Mouse (Mus musculus): Measurements from ENCODE around the gene Pde4b.

DNA sequence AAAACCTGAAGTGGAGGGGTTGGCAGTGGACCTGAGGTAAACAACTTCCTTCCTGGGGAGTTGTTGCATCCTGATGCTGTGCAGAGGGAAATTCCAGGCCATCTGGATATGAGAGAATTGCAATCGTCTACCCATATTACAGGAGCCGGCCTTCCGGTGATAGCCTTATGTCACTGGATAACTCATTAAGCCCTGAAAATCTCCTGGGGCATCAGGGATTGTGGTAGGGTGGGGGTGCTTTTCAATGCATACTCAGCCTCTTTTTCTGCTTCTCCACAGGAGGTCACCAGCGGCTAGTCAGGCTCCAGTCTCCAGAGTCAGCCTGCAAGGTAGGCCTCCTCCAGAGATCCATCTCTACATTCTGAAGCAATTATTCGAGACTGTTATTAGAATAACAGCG, 418.4 kb downstream of the Pde4b start:
- TF ChIP-seq CTCF (IDR thresholded peaks at IDR 0.05; ENCODE audit: control insufficient read depth, insufficient read depth, low read length) (peak; percentile 28; the same call in 1 of the 2 replicates), POLR2A (IDR thresholded peaks at IDR 0.05; ENCODE audit: borderline replicate concordance, control insufficient read depth, low read depth, low read length) (no peak)
